Mouse (Mus musculus) embryonic facial prominence, embryonic 11.5 days (tissue): ENCODE measurements around the gene Dnajc6. TPM values are rescaled to one million over a fixed set of nuclear protein-coding genes. Genes with fewer than 3 reads are reported as not detected.

Experiments
- ATAC-seq: fragments of 200-750 bp; cut with Nextera tagmentation; replicated peaks from 2 replicates; pipeline ENCODE4 v1.8.0; 2017; ENCODE audit warnings: low read depth; ENCODE audit not compliant: insufficient number of reproducible peaks, low FRiP score, low TSS enrichment
- DNase-seq: peaks from one replicate; pipeline ENCODE4 v3.0.0-alpha.2; 2015; ENCODE audit warnings: low spot score
- H3K27ac ChIP-seq: fragments of 300-500 bp; sonication (generic); replicated peaks from 2 replicates; pipeline ENCODE4 v1.5.1; 2014; ENCODE audit warnings: mild to moderate bottlenecking, low read depth, low read length, control low read depth
- H3K27me3 ChIP-seq: fragments of 300-500 bp; sonication (generic); 2 replicates; pipeline ENCODE4 v1.6.1; 2014; ENCODE audit warnings: mild to moderate bottlenecking, low read length, moderate library complexity, mixed read lengths; ENCODE audit not compliant: control insufficient read depth, insufficient read depth
- H3K36me3 ChIP-seq: fragments of 300-500 bp; sonication (generic); replicated peaks from 2 replicates; pipeline ENCODE4 v1.6.1; 2014; ENCODE audit warnings: low read depth, mild to moderate bottlenecking, low read length, moderate library complexity, mixed read lengths; ENCODE audit not compliant: control insufficient read depth, insufficient read depth
- H3K4me1 ChIP-seq: fragments of 300-500 bp; sonication (generic); 2 replicates; pipeline ENCODE4 v1.6.1; 2014; ENCODE audit warnings: low read length, mixed read lengths; ENCODE audit not compliant: control insufficient read depth, insufficient read depth
- H3K4me2 ChIP-seq: fragments of 300-500 bp; sonication (generic); 2 replicates; pipeline ENCODE4 v1.6.1; 2014; ENCODE audit warnings: low read depth, mild to moderate bottlenecking, control low read depth, low read length, moderate library complexity
- H3K4me3 ChIP-seq: fragments of 300-500 bp; sonication (generic); 2 replicates; pipeline ENCODE4 v1.5.1; 2014; ENCODE audit warnings: low read depth, low read length, control low read depth
- H3K9ac ChIP-seq: fragments of 300-500 bp; sonication (generic); replicated peaks from 2 replicates; pipeline ENCODE4 v1.6.1; 2014; ENCODE audit warnings: mild to moderate bottlenecking, control low read depth, low read length
- H3K9me3 ChIP-seq: fragments of 300-500 bp; sonication (generic); replicated peaks from 2 replicates; pipeline ENCODE4 v1.6.1; 2016; ENCODE audit warnings: mild to moderate bottlenecking, low read length, inconsistent platforms, mixed read lengths; ENCODE audit not compliant: control insufficient read depth
- WGBS: fragments of 180-500 bp; shearing (Covaris S2); extraction: QIAGEN DNeasy Blood & Tissue Kit; methylation state at CpG from one replicate; pipeline ENCODE4 v1.1.7; 2014; 5-methylcytosine and 5-hydroxymethylcytosine counted together
- polyA plus RNA-seq: library from polyadenylated mRNA; unstranded; fragments of >200 nt; fragmentation: Nextera tagmentation; extraction: Ambion mirVana; gene quantifications from 2 replicates; pipeline ENCODE4 v1.2.1, GENCODE M21; 2014

The Dnajc6 gene
- polyA plus RNA-seq, 1 experiment from 2014 or later = 1.9 TPM

GRCm38 (mm10) chr4:101648745-101649144, 152.3 kb downstream of the Dnajc6 start:
- Histone ChIP-seq H3K4me3 (peak overlapping the region; percentile 66), H3K4me2 (peak overlapping the region; percentile 48), H3K9me3 (no peaks in the 10 kb centered on the region), H3K27me3 (no peaks in the 10 kb centered on the region), H3K4me1 (no peaks in the 10 kb centered on the region; the same call in 1 of the 2 replicates), H3K36me3 (no peaks in the 10 kb centered on the region), H3K27ac (peak overlapping the region; percentile 75; the same call in 1 of the 2 replicates), H3K9ac (peak overlapping the region; percentile 84)
- 80% methylated on average over 1 of the region's 1 CpGs for WGBS
- no peak for ATAC-seq
- peak; percentile 7 for DNase-seq

GRCm38 (mm10) chr4:101650961-101651360, 154.5 kb downstream of the Dnajc6 start:
- DNase-seq = no peak
- no peaks in the 10 kb centered on the region for H3K36me3 ChIP-seq
- 94% methylated on average over 2 of the region's 2 CpGs for WGBS
- no peak overlapping the region for H3K4me3 ChIP-seq
- no peak overlapping the region for H3K27ac ChIP-seq
- H3K4me1 ChIP-seq = no peaks in the 10 kb centered on the region; the same call in 1 of the 2 replicates
- no peak for ATAC-seq
- H3K9ac ChIP-seq = no peak overlapping the region
- no peaks in the 10 kb centered on the region for H3K27me3 ChIP-seq
- no peaks in the 10 kb centered on the region for H3K9me3 ChIP-seq
- no peak overlapping the region for H3K4me2 ChIP-seq

GRCm38 (mm10) chr4:101654256-101654655, 157.8 kb downstream of the Dnajc6 start:
- Histone ChIP-seq H3K36me3 (no peaks in the 10 kb centered on the region; the same call in 1 of the 2 replicates), H3K4me1 (no peaks in the 10 kb centered on the region; the same call in 1 of the 2 replicates), H3K27me3 (no peaks in the 10 kb centered on the region), H3K27ac (peak overlapping the region; percentile 52; the same call in 1 of the 2 replicates), H3K4me2 (no peak overlapping the region), H3K4me3 (no peak overlapping the region), H3K9me3 (no peaks in the 10 kb centered on the region), H3K9ac (no peak overlapping the region)
- peak; percentile 86 for DNase-seq
- ATAC-seq = peak; percentile 74; the same call in 1 of the 2 replicates
- 37% methylated on average over 6 of the region's 6 CpGs for WGBS

- ATAC-seq (no peak), DNase-seq (no peak)
- Histone ChIP-seq H3K36me3 (peaks cover 4% of the 10 kb centered on the region), H3K9ac (no peak overlapping the region), H3K27me3 (no peaks in the 10 kb centered on the region), H3K4me2 (no peak overlapping the region), H3K27ac (no peak overlapping the region), H3K4me1 (no peaks in the 10 kb centered on the region; the same call in 1 of the 2 replicates), H3K9me3 (no peaks in the 10 kb centered on the region), H3K4me3 (no peak overlapping the region)
- 80% methylated on average over 4 of the region's 4 CpGs for WGBS
Observed at GRCm38 (mm10) chr4:101654788-101655414, 158.5 kb downstream of the Dnajc6 start.

GRCm38 (mm10) chr4:101655415-101655790, 159.0 kb downstream of the Dnajc6 start:
- peaks cover 4% of the 10 kb centered on the region for H3K36me3 ChIP-seq
- H3K27ac ChIP-seq = no peak overlapping the region
- DNase-seq (no peak), ATAC-seq (no peak)
- no peaks in the 10 kb centered on the region for H3K27me3 ChIP-seq
- no peak overlapping the region for H3K4me2 ChIP-seq
- H3K4me3 ChIP-seq = no peak overlapping the region
- H3K4me1 ChIP-seq = no peaks in the 10 kb centered on the region; the same call in 1 of the 2 replicates
- 86% methylated on average over 7 of the region's 7 CpGs for WGBS
- H3K9me3 ChIP-seq = no peaks in the 10 kb centered on the region
- no peak overlapping the region for H3K9ac ChIP-seq

GRCm38 (mm10) chr4:101656056-101656455, 159.6 kb downstream of the Dnajc6 start:
- no peak overlapping the region for H3K4me3 ChIP-seq
- DNase-seq = no peak
- H3K4me2 ChIP-seq = no peak overlapping the region
- 86% methylated on average over 15 of the region's 15 CpGs for WGBS
- ATAC-seq = no peak
- no peaks in the 10 kb centered on the region for H3K27me3 ChIP-seq
- H3K27ac ChIP-seq = no peak overlapping the region
- no peaks in the 10 kb centered on the region; the same call in 1 of the 2 replicates for H3K4me1 ChIP-seq
- no peak overlapping the region for H3K9ac ChIP-seq
- no peaks in the 10 kb centered on the region for H3K9me3 ChIP-seq
- peaks cover 4% of the 10 kb centered on the region for H3K36me3 ChIP-seq

- H3K4me1 ChIP-seq = no peaks in the 10 kb centered on the region; the same call in 1 of the 2 replicates
- no peak overlapping the region for H3K4me2 ChIP-seq
- H3K27me3 ChIP-seq = no peaks in the 10 kb centered on the region
- H3K9me3 ChIP-seq = no peaks in the 10 kb centered on the region
- WGBS = 57% methylated on average over 6 of the region's 6 CpGs
- no peak overlapping the region for H3K27ac ChIP-seq
- H3K4me3 ChIP-seq = no peak overlapping the region
- DNase-seq (peak; percentile 69), ATAC-seq (no peak)
- H3K9ac ChIP-seq = no peak overlapping the region
- H3K36me3 ChIP-seq = peaks cover 4% of the 10 kb centered on the region
Observed at GRCm38 (mm10) chr4:101656956-101657570, 160.6 kb downstream of the Dnajc6 start.

GRCm38 (mm10) chr4:101664160-101664750, 167.8 kb downstream of the Dnajc6 start:
- Histone ChIP-seq H3K4me3 (no peak overlapping the region), H3K4me1 (no peaks in the 10 kb centered on the region), H3K27ac (no peak overlapping the region), H3K9me3 (no peaks in the 10 kb centered on the region), H3K4me2 (no peak overlapping the region), H3K27me3 (no peaks in the 10 kb centered on the region), H3K9ac (no peak overlapping the region), H3K36me3 (peaks cover 4% of the 10 kb centered on the region)
- ATAC-seq (no peak), DNase-seq (peak; percentile 68)
- 66% methylated on average over 9 of the region's 9 CpGs for WGBS
